Mouse (Mus musculus): Measurements from ENCODE around the gene Ackr2. TPM values are rescaled to one million over a fixed set of nuclear protein-coding genes. Genes with fewer than 3 reads are reported as not detected.

Ackr2 gene
- polyA plus RNA-seq, 2 experiments: 0.07 to 0.37 TPM

- H3K9ac ChIP-seq (replicated peaks): no peak overlapping the region
- no peaks in the 10 kb centered on the region for H3K27me3 ChIP-seq (ENCODE audit: control insufficient read depth, insufficient read depth, low read length)
- H3K27ac ChIP-seq: 0 out of 2 replicates have a peak overlapping the region, but pooled peaks have one; percentile 6
- no peak for DNase-seq (ENCODE audit: low read depth in 3 of 3, low spot score in 3 of 3)
- TF ChIP-seq EP300 (IDR thresholded peaks at IDR 0.05; ENCODE audit: low read depth) (no peak), CTCF (IDR thresholded peaks at IDR 0.05; ENCODE audit: low read depth) (no peak)
- WGBS (ENCODE audit: insufficient replicate concordance): 66% methylated on average over 5 of the region's 5 CpGs
- no peaks in the 10 kb centered on the region for H3K9me3 ChIP-seq (ENCODE audit: control insufficient read depth, low read length)
- H3K4me1 ChIP-seq (replicated peaks; ENCODE audit: control insufficient read depth in 2 of 2, insufficient read depth in 2 of 2, low read length in 1 of 2): peaks cover 0 to 26% of the 10 kb centered on the region in 2 experiments; a peak in 2 of 4 replicates
- no peak for ATAC-seq (ENCODE audit: insufficient read depth)
- H3K4me2 ChIP-seq (ENCODE audit: low read depth): peak overlapping the region; percentile 32
- no peak overlapping the region for H3K4me3 ChIP-seq (ENCODE audit: insufficient read depth in 1 of 2, low read depth in 2 of 2, low read length in 2 of 2)
- no peaks in the 10 kb centered on the region for H3K36me3 ChIP-seq (replicated peaks; ENCODE audit: control insufficient read depth, insufficient read depth, low read depth)
Measured at GRCm38 (mm10) chr9:121923906-121924305, 25.8 kb downstream of the Ackr2 start.

- Histone ChIP-seq H3K27ac (no peak overlapping the region), H3K36me3 (replicated peaks; ENCODE audit: control insufficient read depth, insufficient read depth, low read depth) (no peaks in the 10 kb centered on the region), H3K4me1 (replicated peaks; ENCODE audit: control insufficient read depth in 2 of 2, insufficient read depth in 2 of 2, low read length in 1 of 2) (peaks cover 0 to 23% of the 10 kb centered on the region in 2 experiments; a peak in 2 of 4 replicates), H3K9me3 (ENCODE audit: control insufficient read depth, low read length) (no peaks in the 10 kb centered on the region), H3K4me3 (ENCODE audit: insufficient read depth in 1 of 2, low read depth in 2 of 2, low read length in 2 of 2) (no peak overlapping the region), H3K27me3 (ENCODE audit: control insufficient read depth, insufficient read depth, low read length) (no peaks in the 10 kb centered on the region), H3K9ac (replicated peaks) (no peak overlapping the region), H3K4me2 (ENCODE audit: low read depth) (no peak overlapping the region)
- 67% methylated on average over 9 of the region's 9 CpGs for whole genome bisulfite sequencing (ENCODE audit: insufficient replicate concordance)
- no peak for TF ChIP-seq CTCF (IDR thresholded peaks at IDR 0.05; ENCODE audit: low read depth)
- no peak for TF ChIP-seq EP300 (IDR thresholded peaks at IDR 0.05; ENCODE audit: low read depth)
- no peak for ATAC-seq (ENCODE audit: insufficient read depth)
- no peak for DNase-seq (ENCODE audit: low read depth in 3 of 3, low spot score in 3 of 3)
Measured at GRCm38 (mm10) chr9:121924901-121925560, 26.9 kb downstream of the Ackr2 start.

- no peak for ATAC-seq (ENCODE audit: insufficient read depth)
- H3K4me2 ChIP-seq (ENCODE audit: low read depth): no peak overlapping the region
- no peaks in the 10 kb centered on the region for H3K36me3 ChIP-seq (replicated peaks; ENCODE audit: control insufficient read depth, insufficient read depth, low read depth)
- H3K4me1 ChIP-seq (replicated peaks; ENCODE audit: control insufficient read depth in 2 of 2, insufficient read depth in 2 of 2, low read length in 1 of 2): peaks cover 0 to 23% of the 10 kb centered on the region in 2 experiments; a peak in 2 of 4 replicates
- H3K4me3 ChIP-seq (ENCODE audit: insufficient read depth in 1 of 2, low read depth in 2 of 2, low read length in 2 of 2): no peak overlapping the region
- DNase-seq (ENCODE audit: low read depth in 3 of 3, low spot score in 3 of 3): no peak
- H3K9me3 ChIP-seq (ENCODE audit: control insufficient read depth, low read length): no peaks in the 10 kb centered on the region
- no peak overlapping the region for H3K27ac ChIP-seq
- 50% methylated on average over 8 of the region's 8 CpGs for WGBS (ENCODE audit: insufficient replicate concordance)
- TF ChIP-seq EP300 (IDR thresholded peaks at IDR 0.05; ENCODE audit: low read depth): no peak
- no peak for TF ChIP-seq CTCF (IDR thresholded peaks at IDR 0.05; ENCODE audit: low read depth)
- no peak overlapping the region for H3K9ac ChIP-seq (replicated peaks)
- H3K27me3 ChIP-seq (ENCODE audit: control insufficient read depth, insufficient read depth, low read length): no peaks in the 10 kb centered on the region
Measured at GRCm38 (mm10) chr9:121925959-121926358, 27.8 kb downstream of the Ackr2 start.

GRCm38 (mm10) chr9:121926634-121927405, 28.7 kb downstream of the Ackr2 start:
- no peak for DNase-seq (ENCODE audit: low read depth in 3 of 3, low spot score in 3 of 3)
- H3K9me3 ChIP-seq (ENCODE audit: control insufficient read depth, low read length): no peaks in the 10 kb centered on the region
- H3K36me3 ChIP-seq (replicated peaks; ENCODE audit: control insufficient read depth, insufficient read depth, low read depth): no peaks in the 10 kb centered on the region
- TF ChIP-seq CTCF (IDR thresholded peaks at IDR 0.05; ENCODE audit: low read depth): no peak
- no peak for TF ChIP-seq EP300 (IDR thresholded peaks at IDR 0.05; ENCODE audit: low read depth)
- H3K4me2 ChIP-seq (ENCODE audit: low read depth): no peak overlapping the region
- H3K4me1 ChIP-seq (replicated peaks; ENCODE audit: control insufficient read depth in 2 of 2, insufficient read depth in 2 of 2, low read length in 1 of 2): peaks cover 0 to 23% of the 10 kb centered on the region in 2 experiments; a peak in 2 of 4 replicates
- H3K27me3 ChIP-seq (ENCODE audit: control insufficient read depth, insufficient read depth, low read length): no peaks in the 10 kb centered on the region
- H3K9ac ChIP-seq (replicated peaks): no peak overlapping the region
- no peak for ATAC-seq (ENCODE audit: insufficient read depth)
- 33% methylated on average over 11 of the region's 11 CpGs for WGBS (ENCODE audit: insufficient replicate concordance)
- no peak overlapping the region for H3K27ac ChIP-seq
- H3K4me3 ChIP-seq (ENCODE audit: insufficient read depth in 1 of 2, low read depth in 2 of 2, low read length in 2 of 2): no peak overlapping the region

- no peaks in the 10 kb centered on the region for H3K9me3 ChIP-seq (ENCODE audit: control insufficient read depth, low read length)
- 60% methylated on average over 7 of the region's 7 CpGs for WGBS (ENCODE audit: insufficient replicate concordance)
- H3K4me1 ChIP-seq (replicated peaks; ENCODE audit: control insufficient read depth in 2 of 2, insufficient read depth in 2 of 2, low read length in 1 of 2): peaks cover 0 to 23% of the 10 kb centered on the region in 2 experiments; a peak in 2 of 4 replicates
- H3K9ac ChIP-seq (replicated peaks): no peak overlapping the region
- ATAC-seq (ENCODE audit: insufficient read depth) (no peak), DNase-seq (ENCODE audit: low read depth in 3 of 3, low spot score in 3 of 3) (no peak)
- no peaks in the 10 kb centered on the region for H3K27me3 ChIP-seq (ENCODE audit: control insufficient read depth, insufficient read depth, low read length)
- H3K4me2 ChIP-seq (ENCODE audit: low read depth): no peak overlapping the region
- no peak overlapping the region for H3K27ac ChIP-seq
- H3K36me3 ChIP-seq (replicated peaks; ENCODE audit: control insufficient read depth, insufficient read depth, low read depth): no peaks in the 10 kb centered on the region
- no peak overlapping the region for H3K4me3 ChIP-seq (ENCODE audit: insufficient read depth in 1 of 2, low read depth in 2 of 2, low read length in 2 of 2)
- TF ChIP-seq CTCF (IDR thresholded peaks at IDR 0.05; ENCODE audit: low read depth): no peak
Measured at GRCm38 (mm10) chr9:121927721-121928120, 29.6 kb downstream of the Ackr2 start.

Data from liver, embryonic 14.5 days (tissue).